Mouse (Mus musculus): ENCODE data around the gene Fam19a1. TPM values are rescaled to one million over a fixed set of nuclear protein-coding genes. Genes with fewer than 3 reads are reported as not detected.

The Fam19a1 gene
- not detected in 2 replicates for polyA plus RNA-seq (2012)

DNA sequence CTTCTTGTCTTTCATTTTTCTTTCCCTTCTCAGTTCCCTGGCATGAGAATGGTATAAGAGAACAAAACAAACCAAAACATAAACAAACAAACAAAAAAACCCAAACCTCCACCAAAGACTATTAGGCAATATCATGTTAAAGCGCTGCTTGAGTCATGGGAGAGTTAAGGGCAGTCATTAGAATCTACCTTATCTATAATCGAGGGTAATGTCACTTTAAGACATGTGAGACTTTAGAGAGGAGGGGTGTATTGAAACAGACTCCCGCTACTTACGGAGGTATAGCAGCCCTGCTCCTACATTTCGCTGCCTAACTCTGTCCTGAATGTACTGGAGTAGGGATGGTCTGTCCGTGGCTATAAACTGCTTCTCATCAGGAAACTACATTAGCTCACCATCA is at the start of gene Fam19a1:
Gene Fam19a1, plus strand, starts transcription at position 301 of the 400 bp plus-strand sequence.

DNA sequence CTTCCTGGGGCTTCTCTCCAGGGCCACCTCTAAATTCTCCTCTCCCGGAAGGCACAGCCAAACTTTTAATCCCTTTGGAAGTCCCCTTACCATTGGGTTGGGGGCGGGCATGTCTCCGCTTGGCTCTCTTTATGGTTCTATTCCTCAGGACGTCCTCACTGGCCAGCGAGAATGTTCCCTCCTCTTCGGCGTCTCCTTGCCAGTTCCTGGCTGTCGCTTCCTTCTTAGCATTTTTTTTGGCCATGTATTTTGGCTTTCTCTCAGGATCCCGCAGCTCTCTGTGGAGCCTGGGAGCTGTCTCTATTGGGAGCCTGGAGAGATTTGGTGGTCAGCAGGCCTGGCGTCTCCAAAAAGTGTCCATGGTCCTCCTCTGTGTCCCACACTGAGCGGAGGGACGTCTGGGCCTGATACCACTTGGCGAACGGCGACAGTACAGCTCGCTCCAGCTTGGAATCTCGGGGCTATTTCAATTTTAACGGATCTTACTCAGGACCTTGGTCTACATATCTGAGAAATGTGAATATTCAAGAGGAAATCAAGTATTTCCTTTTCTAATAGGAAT is 52.9 kb downstream of the Fam19a1 start, which contains the start of gene 1700123L14Rik:
Gene 1700123L14Rik, minus strand, starts transcription at position 426 of the 562 bp plus-strand sequence.

Other genes starting within 250 kb of the Fam19a1 start
- not detected in 2 replicates for gene 1700123L14Rik, start 53.1 kb downstream of the Fam19a1 start, polyA plus RNA-seq (2012)